Mouse (Mus musculus) stomach, postnatal 0 days (tissue): ENCODE measurements at regions not wholly inside any gene's neighbourhood (a gene's known extent, or its start where the extent isn't known, plus 50 kb on each side); places are given as distances from the start of the nearest gene placed in this dataset.

ENCODE experiments used
- ATAC-seq: fragments of 200-750 bp; cut with Nextera tagmentation; 2 replicates; pipeline ENCODE4 v1.8.0; 2017; ENCODE audit not compliant: low FRiP score, low TSS enrichment
- DNase-seq: peaks from one replicate; pipeline ENCODE4 v3.0.0-alpha.2; 2016; ENCODE audit warnings: low spot score
- H3K27ac ChIP-seq: fragments of 300-500 bp; sonication (generic); replicated peaks from 2 replicates; pipeline ENCODE4 v1.5.1; 2014; ENCODE audit warnings: mild to moderate bottlenecking, control low read depth
- H3K27me3 ChIP-seq: fragments of 300-500 bp; sonication (generic); 2 replicates; pipeline ENCODE4 v1.6.1; 2014; ENCODE audit warnings: low read length; ENCODE audit not compliant: control insufficient read depth, insufficient read depth
- H3K36me3 ChIP-seq: fragments of 300-500 bp; sonication (generic); 2 replicates; pipeline ENCODE4 v1.6.1; 2014; ENCODE audit warnings: low read length, mixed read lengths; ENCODE audit not compliant: control insufficient read depth, insufficient read depth
- H3K4me1 ChIP-seq: fragments of 300-500 bp; sonication (generic); replicated peaks from 2 replicates; pipeline ENCODE4 v1.6.1; 2014; ENCODE audit warnings: antibody characterized with exemption; ENCODE audit not compliant: control insufficient read depth, insufficient read depth
- H3K4me2 ChIP-seq: fragments of 300-500 bp; sonication (generic); replicated peaks from 2 replicates; pipeline ENCODE4 v1.6.1; 2014; ENCODE audit warnings: low read depth, mild to moderate bottlenecking, control low read depth, moderate library complexity
- H3K4me3 ChIP-seq: fragments of 300-500 bp; sonication (generic); 2 replicates; pipeline ENCODE4 v1.5.1; 2014; ENCODE audit warnings: low read depth, low read length, control low read depth
- H3K9ac ChIP-seq: fragments of 300-500 bp; sonication (generic); 2 replicates; pipeline ENCODE4 v1.6.1; 2014; ENCODE audit warnings: mild to moderate bottlenecking, low read length, control low read depth, mixed read lengths
- H3K9me3 ChIP-seq: fragments of 300-500 bp; sonication (generic); 2 replicates; pipeline ENCODE4 v1.6.1; 2016; ENCODE audit warnings: low read length; ENCODE audit not compliant: control insufficient read depth
- CTCF ChIP-seq: IDR thresholded peaks from 2 replicates; pipeline ENCODE4 v1.5.1; 2016; ENCODE audit warnings: antibody characterized with exemption, low read depth, mild to moderate bottlenecking, moderate library complexity
- EP300 ChIP-seq: optimal IDR thresholded peaks from 2 replicates; pipeline ENCODE3; 2016; ENCODE audit warnings: antibody characterized with exemption
- WGBS: fragments of 180-500 bp; shearing (Covaris S2); extraction: QIAGEN DNeasy Blood & Tissue Kit; methylation state at CpG from one replicate; pipeline ENCODE4 v1.1.7; 2014; 5-methylcytosine and 5-hydroxymethylcytosine counted together

GRCm38 (mm10) chr8:56932421-56932820, 381.5 kb downstream of the Fbxo8 start:
- no peak overlapping the region for H3K27ac ChIP-seq
- 0 out of 2 replicates have a peak, but pooled peaks have one; percentile 4 for TF ChIP-seq CTCF
- no peak for TF ChIP-seq EP300
- H3K4me2 ChIP-seq, result no peak overlapping the region
- no peaks in the 10 kb centered on the region for H3K4me1 ChIP-seq
- no peak for ATAC-seq
- no peaks in the 10 kb centered on the region for H3K27me3 ChIP-seq
- 41% methylated on average over 6 of the region's 6 CpGs for WGBS
- H3K9ac ChIP-seq, result no peak overlapping the region
- H3K4me3 ChIP-seq, result no peak overlapping the region
- H3K36me3 ChIP-seq, result no peaks in the 10 kb centered on the region
- no peak for DNase-seq
- H3K9me3 ChIP-seq, result no peaks in the 10 kb centered on the region

- 40% methylated on average over 7 of the region's 7 CpGs for WGBS
- no peak overlapping the region for H3K27ac ChIP-seq
Observed at GRCm38 (mm10) chr8:56962186-56962585, 358.6 kb upstream of the Hand2 start.

GRCm38 (mm10) chr8:56970311-56970710, 350.5 kb upstream of the Hand2 start:
- ATAC-seq, result no peak

More at GRCm38 (mm10) chr8:56962186-56962585, 358.6 kb upstream of the Hand2 start:
- Histone ChIP-seq H3K4me1 (no peaks in the 10 kb centered on the region), H3K27me3 (no peaks in the 10 kb centered on the region), H3K4me3 (no peak overlapping the region), H3K4me2 (no peak overlapping the region), H3K9me3 (no peaks in the 10 kb centered on the region), H3K36me3 (no peaks in the 10 kb centered on the region), H3K9ac (no peak overlapping the region)
- DNase-seq (no peak), ATAC-seq (no peak)
- no peak for TF ChIP-seq CTCF
- TF ChIP-seq EP300, result no peak

GRCm38 (mm10) chr8:56978994-56979393, 341.8 kb upstream of the Hand2 start:
- TF ChIP-seq EP300 (no peak), CTCF (no peak)
- Histone ChIP-seq H3K9ac (no peak overlapping the region), H3K9me3 (no peaks in the 10 kb centered on the region), H3K36me3 (no peaks in the 10 kb centered on the region), H3K4me3 (peak overlapping the region; percentile 18; the same call in 1 of the 2 replicates), H3K4me1 (no peaks in the 10 kb centered on the region), H3K27ac (no peak overlapping the region), H3K27me3 (no peaks in the 10 kb centered on the region), H3K4me2 (peak overlapping the region; percentile 46)
- no peak for DNase-seq
- no peak for ATAC-seq
- 29% methylated on average over 2 of the region's 2 CpGs for WGBS

More at GRCm38 (mm10) chr8:56970311-56970710, 350.5 kb upstream of the Hand2 start:
- no peak overlapping the region for H3K9ac ChIP-seq
- H3K4me1 ChIP-seq, result no peaks in the 10 kb centered on the region
- no peak overlapping the region for H3K4me3 ChIP-seq
- DNase-seq, result no peak
- 31% methylated on average over 3 of the region's 3 CpGs for WGBS
- TF ChIP-seq EP300 (no peak), CTCF (no peak)
- no peaks in the 10 kb centered on the region for H3K36me3 ChIP-seq
- H3K27me3 ChIP-seq, result no peaks in the 10 kb centered on the region
- H3K9me3 ChIP-seq, result no peaks in the 10 kb centered on the region
- no peak overlapping the region for H3K4me2 ChIP-seq
- H3K27ac ChIP-seq, result no peak overlapping the region

- no peak overlapping the region for H3K27ac ChIP-seq
- peak overlapping the region; percentile 46 for H3K4me2 ChIP-seq
- 27% methylated on average over 13 of the region's 13 CpGs for WGBS
- no peaks in the 10 kb centered on the region for H3K36me3 ChIP-seq
- H3K9me3 ChIP-seq, result no peaks in the 10 kb centered on the region
- peak overlapping the region; percentile 18 for H3K4me3 ChIP-seq
- no peak for ATAC-seq
- TF ChIP-seq EP300 (peak; percentile 24), CTCF (no peak)
- no peak overlapping the region for H3K9ac ChIP-seq
- H3K27me3 ChIP-seq, result no peaks in the 10 kb centered on the region
- no peak for DNase-seq
- H3K4me1 ChIP-seq, result no peaks in the 10 kb centered on the region
Observed at GRCm38 (mm10) chr8:56979416-56979815, 341.4 kb upstream of the Hand2 start.

- no peaks in the 10 kb centered on the region for H3K4me1 ChIP-seq
- no peak overlapping the region for H3K27ac ChIP-seq
- 71% methylated on average over 6 of the region's 6 CpGs for WGBS
- H3K9me3 ChIP-seq, result no peaks in the 10 kb centered on the region
- no peak overlapping the region for H3K9ac ChIP-seq
- H3K36me3 ChIP-seq, result no peaks in the 10 kb centered on the region
- H3K27me3 ChIP-seq, result no peaks in the 10 kb centered on the region
- TF ChIP-seq CTCF, result no peak
- TF ChIP-seq EP300, result no peak
- ATAC-seq (no peak), DNase-seq (no peak)
- H3K4me3 ChIP-seq, result no peak overlapping the region
- H3K4me2 ChIP-seq, result no peak overlapping the region
Observed at GRCm38 (mm10) chr8:57010318-57011024, 310.3 kb upstream of the Hand2 start.
